Mouse (Mus musculus): ENCODE measurements around the gene Slc9a3r2. TPM values are rescaled to one million over a fixed set of nuclear protein-coding genes. Genes with fewer than 3 reads are reported as not detected.
A peak's percentile ranks its signal among the peaks of the same experiment; 100 is the strongest.
"Not testable (repeated sequence)": the region's sequence is repeated elsewhere in the genome, so short reads cannot be mapped to it uniquely, and the experiment has no call there.

The Slc9a3r2 gene
- polyA plus RNA-seq, 2 experiments, result 5.5 to 8.1 TPM

DNA sequence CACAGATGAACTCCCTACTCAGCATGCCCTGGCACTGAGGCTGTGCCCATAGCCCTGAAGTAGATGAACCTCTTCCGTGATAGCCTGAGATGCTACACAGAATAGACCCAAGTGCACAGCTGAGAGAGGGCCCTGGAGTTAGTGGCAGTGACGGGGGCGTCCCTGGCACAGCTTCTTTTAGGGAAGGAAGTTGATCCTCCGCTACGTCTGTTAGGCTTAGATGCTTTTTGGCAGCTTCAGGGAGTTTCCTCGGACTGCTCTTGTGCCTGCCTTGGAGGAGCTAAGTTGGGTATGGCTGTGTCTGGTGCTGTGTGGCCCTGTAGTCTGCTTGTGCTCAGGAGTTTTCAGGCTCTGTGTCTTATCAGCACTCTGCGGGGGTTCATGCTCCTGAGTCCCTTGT lies 24.1 kb upstream of the Slc9a3r2 start:
- ATAC-seq (ENCODE audit: insufficient read depth), result no peak
- no peak overlapping the region for H3K4me2 ChIP-seq (ENCODE audit: low read depth)
- H3K4me3 ChIP-seq (ENCODE audit: insufficient read depth in 1 of 2, low read depth in 2 of 2, low read length in 2 of 2), result no peak overlapping the region
- no peaks in the 10 kb centered on the region for H3K27me3 ChIP-seq (ENCODE audit: control insufficient read depth, insufficient read depth, low read length)
- H3K27ac ChIP-seq, result no peak overlapping the region
- DNase-seq (ENCODE audit: low read depth in 3 of 3, low spot score in 3 of 3), result no peak
- peaks cover 21% of the 10 kb centered on the region for H3K36me3 ChIP-seq (replicated peaks; ENCODE audit: control insufficient read depth, insufficient read depth, low read depth)
- no peak overlapping the region for H3K9ac ChIP-seq (replicated peaks)
- TF ChIP-seq CTCF (IDR thresholded peaks at IDR 0.05; ENCODE audit: low read depth), result no peak
- no peak for TF ChIP-seq EP300 (IDR thresholded peaks at IDR 0.05; ENCODE audit: low read depth)
- H3K9me3 ChIP-seq (ENCODE audit: control insufficient read depth, low read length), result no peaks in the 10 kb centered on the region
- peaks cover 14 to 24% of the 10 kb centered on the region in 2 experiments for H3K4me1 ChIP-seq (replicated peaks; ENCODE audit: control insufficient read depth in 2 of 2, insufficient read depth in 2 of 2, low read length in 1 of 2)
- 54% methylated on average over 7 of the region's 7 CpGs for WGBS (ENCODE audit: insufficient replicate concordance)

DNA sequence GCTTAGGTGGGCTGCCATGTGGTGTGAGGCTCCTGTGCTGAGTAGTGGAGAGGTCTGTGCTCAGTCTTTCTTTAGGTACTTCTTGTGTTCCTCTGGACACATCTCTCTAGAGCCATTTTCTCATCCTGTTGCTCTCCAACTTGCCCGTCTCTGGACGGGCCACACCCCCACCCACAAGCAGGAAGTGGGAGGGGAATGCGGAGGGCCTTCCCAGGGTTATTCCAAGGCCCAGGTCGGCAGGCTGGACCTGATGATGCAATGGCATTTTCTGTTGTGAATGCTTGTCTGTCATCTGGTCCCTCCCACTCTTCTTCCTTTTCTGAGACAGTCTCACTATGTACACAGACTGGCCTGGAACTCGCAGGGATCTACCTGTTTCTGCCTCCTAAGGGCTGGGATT lies 22.0 kb upstream of the Slc9a3r2 start:
- H3K36me3 ChIP-seq (replicated peaks; ENCODE audit: control insufficient read depth, insufficient read depth, low read depth), result peaks cover 6% of the 10 kb centered on the region
- 10% methylated on average over 5 of the region's 5 CpGs for WGBS (ENCODE audit: insufficient replicate concordance)
- ATAC-seq (ENCODE audit: insufficient read depth), result 0 out of 2 replicates have a peak, but pooled peaks have one; percentile 7
- no peaks in the 10 kb centered on the region for H3K27me3 ChIP-seq (ENCODE audit: control insufficient read depth, insufficient read depth, low read length)
- no peak overlapping the region for H3K4me3 ChIP-seq (ENCODE audit: insufficient read depth in 1 of 2, low read depth in 2 of 2, low read length in 2 of 2)
- peaks cover 21 to 30% of the 10 kb centered on the region in 2 experiments for H3K4me1 ChIP-seq (replicated peaks; ENCODE audit: control insufficient read depth in 2 of 2, insufficient read depth in 2 of 2, low read length in 1 of 2)
- no peak overlapping the region for H3K27ac ChIP-seq
- H3K4me2 ChIP-seq (ENCODE audit: low read depth), result peak overlapping the region; percentile 96
- no peak for TF ChIP-seq EP300 (IDR thresholded peaks at IDR 0.05; ENCODE audit: low read depth)
- TF ChIP-seq CTCF (IDR thresholded peaks at IDR 0.05; ENCODE audit: low read depth), result no peak
- peak in 1 of 3 experiments; percentile 47 for DNase-seq (ENCODE audit: low read depth in 3 of 3, low spot score in 3 of 3)
- H3K9me3 ChIP-seq (ENCODE audit: control insufficient read depth, low read length), result no peaks in the 10 kb centered on the region
- peak overlapping the region; percentile 16; the same call in 1 of the 2 replicates for H3K9ac ChIP-seq (replicated peaks)

DNA sequence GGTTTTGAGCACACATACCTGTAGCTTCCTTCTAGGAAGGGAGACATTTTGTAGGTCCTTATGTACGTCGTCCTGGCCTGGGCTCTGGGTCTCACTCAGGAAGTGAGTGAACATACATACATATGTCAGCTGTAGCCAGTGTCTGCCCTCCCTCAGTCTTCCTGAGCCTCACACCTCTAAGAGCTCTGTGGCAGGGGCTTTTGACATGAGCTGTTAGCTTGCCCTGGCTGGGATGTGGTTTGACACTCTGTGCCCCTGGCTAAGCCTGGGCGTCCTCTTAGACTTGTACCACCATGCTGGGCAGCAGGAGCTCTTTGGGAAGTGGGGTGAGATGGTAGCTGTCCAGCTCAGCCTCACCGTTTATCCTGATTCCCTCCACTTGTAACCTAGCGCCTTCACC lies 21.2 kb upstream of the Slc9a3r2 start:
- TF ChIP-seq EP300 (IDR thresholded peaks at IDR 0.05; ENCODE audit: low read depth) (no peak), CTCF (IDR thresholded peaks at IDR 0.05; ENCODE audit: low read depth) (no peak)
- H3K9me3 ChIP-seq (ENCODE audit: control insufficient read depth, low read length), result no peaks in the 10 kb centered on the region
- H3K9ac ChIP-seq (replicated peaks), result 0 out of 2 replicates have a peak overlapping the region, but pooled peaks have one; percentile 28
- ATAC-seq (ENCODE audit: insufficient read depth) (no peak), DNase-seq (ENCODE audit: low read depth in 3 of 3, low spot score in 3 of 3) (no peak)
- peak overlapping the region; percentile 19 to 87; a peak in 3 of 4 replicates for H3K4me3 ChIP-seq (ENCODE audit: insufficient read depth in 1 of 2, low read depth in 2 of 2, low read length in 2 of 2)
- peaks cover 21 to 30% of the 10 kb centered on the region in 2 experiments for H3K4me1 ChIP-seq (replicated peaks; ENCODE audit: control insufficient read depth in 2 of 2, insufficient read depth in 2 of 2, low read length in 1 of 2)
- H3K4me2 ChIP-seq (ENCODE audit: low read depth), result peak overlapping the region; percentile 96
- WGBS (ENCODE audit: insufficient replicate concordance), result 46% methylated on average over 5 of the region's 5 CpGs
- no peaks in the 10 kb centered on the region for H3K36me3 ChIP-seq (replicated peaks; ENCODE audit: control insufficient read depth, insufficient read depth, low read depth)
- no peaks in the 10 kb centered on the region for H3K27me3 ChIP-seq (ENCODE audit: control insufficient read depth, insufficient read depth, low read length)
- no peak overlapping the region for H3K27ac ChIP-seq

DNA sequence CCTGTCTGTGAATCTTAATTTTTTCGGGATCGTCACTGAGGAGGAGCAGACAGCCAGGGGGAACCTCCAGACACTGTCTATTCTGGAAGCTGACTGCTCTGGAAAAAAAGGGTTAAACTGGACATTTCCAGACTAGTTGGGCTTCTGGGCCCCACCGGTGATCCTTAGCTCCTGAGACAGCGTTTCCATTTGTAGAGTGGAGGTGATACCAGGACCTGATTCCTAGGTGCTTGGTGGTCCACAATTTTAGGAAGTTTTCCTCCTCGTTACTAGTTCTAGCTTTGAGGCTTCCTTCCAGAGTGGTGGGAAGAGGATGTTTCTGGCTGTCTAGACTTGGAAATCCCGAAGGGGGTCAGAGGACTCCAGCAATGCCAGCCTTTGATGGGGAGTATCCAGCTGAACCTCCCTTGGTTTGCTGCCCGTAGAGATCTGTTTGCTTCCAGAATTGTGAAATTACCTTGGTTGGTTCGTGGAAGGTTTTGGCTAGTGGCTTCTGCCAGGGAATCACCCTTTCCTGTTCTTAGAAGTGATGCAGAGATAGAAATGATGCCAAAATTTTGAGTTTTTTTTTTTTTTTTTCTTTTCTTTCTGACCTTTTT lies 20.2 kb upstream of the Slc9a3r2 start:
- WGBS (ENCODE audit: insufficient replicate concordance), result 5% methylated on average over 8 of the region's 8 CpGs
- peak overlapping the region; percentile 78 to 87 for H3K4me3 ChIP-seq (ENCODE audit: insufficient read depth in 1 of 2, low read depth in 2 of 2, low read length in 2 of 2)
- ATAC-seq (ENCODE audit: insufficient read depth), result no peak
- H3K9me3 ChIP-seq (ENCODE audit: control insufficient read depth, low read length), result no peaks in the 10 kb centered on the region
- H3K4me1 ChIP-seq (replicated peaks; ENCODE audit: control insufficient read depth in 2 of 2, insufficient read depth in 2 of 2, low read length in 1 of 2), result peaks cover 21 to 28% of the 10 kb centered on the region in 2 experiments
- no peaks in the 10 kb centered on the region for H3K27me3 ChIP-seq (ENCODE audit: control insufficient read depth, insufficient read depth, low read length)
- DNase-seq (ENCODE audit: low read depth in 3 of 3, low spot score in 3 of 3), result no peak
- H3K9ac ChIP-seq (replicated peaks), result peak overlapping the region; percentile 86
- TF ChIP-seq CTCF (IDR thresholded peaks at IDR 0.05; ENCODE audit: low read depth), result no peak
- TF ChIP-seq EP300 (IDR thresholded peaks at IDR 0.05; ENCODE audit: low read depth), result no peak
- peak overlapping the region; percentile 49 for H3K27ac ChIP-seq
- H3K4me2 ChIP-seq (ENCODE audit: low read depth), result peak overlapping the region; percentile 96
- no peaks in the 10 kb centered on the region for H3K36me3 ChIP-seq (replicated peaks; ENCODE audit: control insufficient read depth, insufficient read depth, low read depth)

DNA sequence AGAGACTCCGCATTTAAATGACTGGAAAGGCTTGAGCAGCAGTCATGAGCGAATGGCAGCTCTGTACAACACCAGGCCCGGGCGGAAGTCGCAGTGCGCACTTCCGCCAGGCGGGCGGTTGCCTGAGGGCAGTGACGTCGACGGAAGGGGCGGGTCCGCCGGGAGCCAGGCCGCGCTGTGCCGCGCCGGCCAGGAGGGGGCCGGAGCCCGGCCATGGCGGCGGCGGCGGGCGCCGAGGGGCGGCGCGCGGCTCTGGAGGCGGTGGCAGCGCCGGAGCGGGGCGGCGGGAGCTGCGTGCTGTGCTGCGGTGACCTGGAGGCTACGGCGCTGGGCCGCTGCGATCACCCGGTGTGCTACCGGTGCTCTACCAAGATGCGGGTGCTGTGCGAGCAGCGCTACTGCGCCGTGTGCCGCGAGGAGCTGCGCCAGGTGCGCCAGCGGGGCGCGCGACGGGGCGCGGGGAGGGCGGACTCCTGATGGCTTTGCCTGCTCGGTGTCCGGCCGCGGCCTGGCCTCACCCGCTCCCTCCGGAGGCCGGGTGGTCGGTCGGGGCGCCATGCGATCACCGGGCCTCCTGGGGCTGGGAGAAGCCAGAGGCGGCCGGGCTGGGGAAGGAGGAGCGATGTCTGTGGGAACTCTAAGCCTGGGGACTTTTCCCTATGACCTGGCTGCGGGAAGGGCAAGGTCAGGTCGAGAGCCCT lies 19.6 kb upstream of the Slc9a3r2 start, which contains the start of gene Zfp598:
TSS of gene Zfp598 (plus strand) at position 143 of the 701 bp plus-strand sequence.
- Histone ChIP-seq H3K9ac (replicated peaks) (peak within 1 kb of the TSS; percentile 86), H3K27me3 (ENCODE audit: control insufficient read depth, insufficient read depth, low read length) (no peaks in the 10 kb centered on the region), H3K36me3 (replicated peaks; ENCODE audit: control insufficient read depth, insufficient read depth, low read depth) (no peaks in the 10 kb centered on the region), H3K4me3 (ENCODE audit: insufficient read depth in 1 of 2, low read depth in 2 of 2, low read length in 2 of 2) (peak within 1 kb of the TSS; percentile 78 to 87), H3K27ac (peak within 1 kb of the TSS; percentile 65), H3K4me1 (replicated peaks; ENCODE audit: control insufficient read depth in 2 of 2, insufficient read depth in 2 of 2, low read length in 1 of 2) (peaks cover 21 to 28% of the 10 kb centered on the region in 2 experiments), H3K9me3 (ENCODE audit: control insufficient read depth, low read length) (no peaks in the 10 kb centered on the region), H3K4me2 (ENCODE audit: low read depth) (peak within 1 kb of the TSS; percentile 96)
- under 1% methylated on average over 78 of the region's 80 CpGs for WGBS (ENCODE audit: insufficient replicate concordance)
- peak; percentile 81 to 88 (median 87) for DNase-seq (ENCODE audit: low read depth in 3 of 3, low spot score in 3 of 3)
- TF ChIP-seq EP300 (IDR thresholded peaks at IDR 0.05; ENCODE audit: low read depth) (no peak), CTCF (IDR thresholded peaks at IDR 0.05; ENCODE audit: low read depth) (peak; percentile 29)
- ATAC-seq (ENCODE audit: insufficient read depth), result peak; percentile 97

- not testable (repeated sequence) for DNase-seq (ENCODE audit: low read depth in 3 of 3, low spot score in 3 of 3)
Observed at GRCm38 (mm10) chr17:24669214-24669544, 19.1 kb upstream of the Slc9a3r2 start.

More at GRCm38 (mm10) chr17:24669214-24669544, 19.1 kb upstream of the Slc9a3r2 start:
- Histone ChIP-seq H3K4me1 (replicated peaks; ENCODE audit: control insufficient read depth in 2 of 2, insufficient read depth in 2 of 2, low read length in 1 of 2) (peaks cover 21 to 28% of the 10 kb centered on the region in 2 experiments), H3K4me2 (ENCODE audit: low read depth) (peak overlapping the region; percentile 96), H3K4me3 (ENCODE audit: insufficient read depth in 1 of 2, low read depth in 2 of 2, low read length in 2 of 2) (peak overlapping the region; percentile 78 to 87), H3K9ac (replicated peaks) (peak overlapping the region; percentile 70), H3K27ac (peak overlapping the region; percentile 65)
- not testable (repeated sequence) for H3K36me3 ChIP-seq (replicated peaks; ENCODE audit: control insufficient read depth, insufficient read depth, low read depth); H3K9me3 ChIP-seq (ENCODE audit: control insufficient read depth, low read length); H3K27me3 ChIP-seq (ENCODE audit: control insufficient read depth, insufficient read depth, low read length)
- ATAC-seq (ENCODE audit: insufficient read depth), result peak; percentile 19
- WGBS (ENCODE audit: insufficient replicate concordance), result 6% methylated on average over 15 of the region's 15 CpGs
